In genomic region chr9:32143451-32143850, GRCm38 (mm10) we compare ENCODE assay signal across 30 mouse cellular contexts.
"Had no signal": no experiment of that assay in that cellular context is flagged by ENCODE, and none has a peak within 500 bp of the region (broad histone marks: within the 10 kb centered on the region; RNA-seq: fewer than 3 reads in every experiment).

No protein-coding gene starts in this region.

- DNase-seq: left cerebral cortex, postnatal 4 days; liver; liver, embryonic 13.5 days; liver, postnatal 0 days; lung, adult 18-20 months; lung, adult 2 months; lung, embryonic 14.5 days; lung, postnatal 10 days; lung, postnatal 14 days; lung, postnatal 36 days; lung, postnatal 4 days; midbrain, embryonic 14.5 days had no signal

- H3K9me3 ChIP-seq: limb, embryonic 10.5 days; limb, embryonic 12.5 days; limb, embryonic 13.5 days; limb, embryonic 15.5 days; liver, embryonic 12.5 days; liver, embryonic 13.5 days; liver, embryonic 15.5 days; lung, embryonic 15.5 days; megakaryocyte, embryonic 14.5 days; midbrain, embryonic 10.5 days; midbrain, embryonic 12.5 days; midbrain, embryonic 13.5 days; midbrain, embryonic 15.5 days; neural tube, embryonic 12.5 days had no signal

- H3K9ac ChIP-seq: limb, embryonic 12.5 days; limb, embryonic 13.5 days; limb, embryonic 15.5 days; liver, embryonic 12.5 days; liver, embryonic 13.5 days; liver, embryonic 14.5 days; liver, embryonic 15.5 days; liver, postnatal 0 days; lung, embryonic 14.5 days; lung, embryonic 15.5 days; midbrain, embryonic 12.5 days; midbrain, embryonic 13.5 days; midbrain, embryonic 15.5 days; neural tube, embryonic 12.5 days had no signal

- H3K4me3 ChIP-seq: left cerebral cortex, adult 2 months; limb, embryonic 10.5 days; limb, embryonic 12.5 days; limb, embryonic 13.5 days; limb, embryonic 15.5 days; liver, embryonic 12.5 days; liver, embryonic 13.5 days; liver, embryonic 15.5 days; lung, embryonic 15.5 days; megakaryocyte, embryonic 14.5 days; midbrain, embryonic 10.5 days; midbrain, embryonic 12.5 days; midbrain, embryonic 13.5 days; midbrain, embryonic 15.5 days; myocyte; neural tube, embryonic 12.5 days had no signal

- H3K4me2 ChIP-seq: limb, embryonic 12.5 days; limb, embryonic 13.5 days; limb, embryonic 15.5 days; liver, embryonic 11.5 days; liver, embryonic 12.5 days; liver, embryonic 13.5 days; liver, embryonic 15.5 days; lung, embryonic 14.5 days; lung, embryonic 15.5 days; midbrain, embryonic 12.5 days; midbrain, embryonic 13.5 days; midbrain, embryonic 15.5 days; neural tube, embryonic 12.5 days had no signal

- H3K27me3 ChIP-seq: limb, embryonic 12.5 days; limb, embryonic 13.5 days; limb, embryonic 15.5 days; liver, embryonic 12.5 days; liver, embryonic 13.5 days; liver, embryonic 15.5 days; lung, embryonic 15.5 days; megakaryocyte, embryonic 14.5 days; midbrain, embryonic 12.5 days; midbrain, embryonic 13.5 days; midbrain, embryonic 15.5 days; neural tube, embryonic 12.5 days had no signal

- H3K4me1 ChIP-seq: liver, embryonic 12.5 days; megakaryocyte, embryonic 14.5 days; midbrain, embryonic 10.5 days had no signal

- H3K36me3 ChIP-seq: limb, embryonic 10.5 days; limb, embryonic 12.5 days; limb, embryonic 13.5 days; limb, embryonic 15.5 days; liver, embryonic 12.5 days; liver, embryonic 13.5 days; liver, embryonic 15.5 days; lung, embryonic 15.5 days; midbrain, embryonic 10.5 days; midbrain, embryonic 12.5 days; midbrain, embryonic 13.5 days; midbrain, embryonic 15.5 days; neural tube, embryonic 12.5 days had no signal

- H3K27ac ChIP-seq: left cerebral cortex, adult 2 months; limb, embryonic 10.5 days; limb, embryonic 12.5 days; limb, embryonic 13.5 days; limb, embryonic 15.5 days; liver, embryonic 12.5 days; liver, embryonic 13.5 days; liver, embryonic 14.5 days; liver, embryonic 15.5 days; lung, embryonic 15.5 days; macrophage; midbrain, embryonic 10.5 days; midbrain, embryonic 12.5 days; midbrain, embryonic 13.5 days; midbrain, embryonic 15.5 days; neural tube, embryonic 12.5 days had no signal

- ATAC-seq: liver, embryonic 12.5 days; midbrain, embryonic 13.5 days; midbrain, embryonic 15.5 days had no signal
